Mouse (Mus musculus): Measurements from ENCODE around the gene Kansl3. TPM values are rescaled to one million over a fixed set of nuclear protein-coding genes. Genes with fewer than 3 reads are reported as not detected.

The Kansl3 gene
- polyA plus RNA-seq, 1 experiment from 2014 or later, result 10.1 TPM

DNA sequence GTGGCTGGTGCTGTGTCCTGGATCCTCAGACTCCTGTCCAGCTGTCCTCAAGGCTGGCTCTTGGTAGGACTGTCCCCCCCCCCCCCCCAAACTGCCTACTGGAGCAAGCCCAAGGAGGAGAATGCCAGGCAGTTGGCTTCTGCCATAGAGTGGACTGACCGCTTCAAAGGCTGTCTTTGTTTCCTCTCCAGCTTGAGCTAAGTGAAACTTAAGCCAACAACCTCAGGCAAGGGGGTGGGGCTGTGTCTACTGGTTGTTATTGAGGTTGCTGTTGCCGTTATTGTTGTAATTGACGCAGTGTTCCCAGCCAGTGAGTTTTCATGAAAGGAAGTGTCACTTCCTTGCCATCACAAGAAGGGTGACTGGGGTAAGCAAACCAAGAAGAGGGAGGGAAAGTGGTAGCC lies 59.5 kb downstream of the Kansl3 start:
- Histone ChIP-seq H3K9ac (replicated peaks) (peak overlapping the region; percentile 76; the same call in 1 of the 2 replicates), H3K9me3 (ENCODE audit: low read length) (no peaks in the 10 kb centered on the region), H3K4me1 (ENCODE audit: insufficient read depth) (peaks cover 14% of the 10 kb centered on the region), H3K27me3 (ENCODE audit: insufficient read depth, low read length) (no peaks in the 10 kb centered on the region; the same call in 1 of the 2 replicates), H3K4me3 (ENCODE audit: low read depth, low read length) (peak overlapping the region; percentile 64), H3K4me2 (ENCODE audit: low read depth, low read length) (peak overlapping the region; percentile 81), H3K36me3 (replicated peaks; ENCODE audit: insufficient read depth, low read length) (no peaks in the 10 kb centered on the region; the same call in 1 of the 2 replicates), H3K27ac (ENCODE audit: low read depth) (peak overlapping the region; percentile 89)
- TF ChIP-seq EP300 (IDR thresholded peaks at IDR 0.05; ENCODE audit: low read depth) (no peak), CTCF (IDR thresholded peaks at IDR 0.05; ENCODE audit: low read depth) (no peak)
- WGBS (ENCODE audit: insufficient replicate concordance), result 30% methylated on average over 3 of the region's 3 CpGs
- DNase-seq, result peak; percentile 50
- ATAC-seq, result no peak

DNA sequence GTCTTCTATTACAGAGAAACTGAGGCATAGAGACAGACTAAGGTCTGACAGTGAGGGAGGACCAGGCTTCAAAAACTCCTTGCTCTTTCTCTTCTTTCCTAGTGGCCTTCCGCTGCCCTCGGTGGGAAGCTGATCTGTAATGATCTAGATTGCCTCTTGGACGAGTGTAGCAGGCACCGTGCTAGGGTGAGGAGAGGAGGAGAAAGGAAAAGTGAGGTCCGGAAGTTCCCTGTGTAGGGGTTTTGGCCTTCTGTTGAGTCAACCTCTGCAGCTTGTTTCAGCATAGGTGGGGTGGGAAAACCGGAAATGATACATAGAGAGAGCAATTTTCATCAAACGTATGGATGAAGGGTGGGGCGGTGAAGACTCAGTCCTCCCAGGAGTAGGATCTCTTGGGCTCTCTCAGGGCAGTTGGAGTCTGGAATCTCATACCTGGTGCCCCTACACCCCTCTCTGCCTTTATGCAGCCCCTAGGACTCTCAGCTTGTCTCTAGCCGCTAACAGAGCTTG lies 60.0 kb downstream of the Kansl3 start:
- H3K4me2 ChIP-seq (ENCODE audit: low read depth, low read length), result peak overlapping the region; percentile 81
- 43% methylated on average over 9 of the region's 9 CpGs for WGBS (ENCODE audit: insufficient replicate concordance)
- peak overlapping the region; percentile 76 for H3K9ac ChIP-seq (replicated peaks)
- H3K9me3 ChIP-seq (ENCODE audit: low read length), result no peaks in the 10 kb centered on the region
- peaks cover under 1% of the 10 kb centered on the region; the same call in 1 of the 2 replicates for H3K27me3 ChIP-seq (ENCODE audit: insufficient read depth, low read length)
- no peaks in the 10 kb centered on the region; the same call in 1 of the 2 replicates for H3K36me3 ChIP-seq (replicated peaks; ENCODE audit: insufficient read depth, low read length)
- peaks cover 14% of the 10 kb centered on the region for H3K4me1 ChIP-seq (ENCODE audit: insufficient read depth)
- DNase-seq, result no peak
- H3K27ac ChIP-seq (ENCODE audit: low read depth), result peak overlapping the region; percentile 89
- no peak for ATAC-seq
- TF ChIP-seq EP300 (IDR thresholded peaks at IDR 0.05; ENCODE audit: low read depth), result no peak
- TF ChIP-seq CTCF (IDR thresholded peaks at IDR 0.05; ENCODE audit: low read depth), result no peak
- peak overlapping the region; percentile 64 for H3K4me3 ChIP-seq (ENCODE audit: low read depth, low read length)

DNA sequence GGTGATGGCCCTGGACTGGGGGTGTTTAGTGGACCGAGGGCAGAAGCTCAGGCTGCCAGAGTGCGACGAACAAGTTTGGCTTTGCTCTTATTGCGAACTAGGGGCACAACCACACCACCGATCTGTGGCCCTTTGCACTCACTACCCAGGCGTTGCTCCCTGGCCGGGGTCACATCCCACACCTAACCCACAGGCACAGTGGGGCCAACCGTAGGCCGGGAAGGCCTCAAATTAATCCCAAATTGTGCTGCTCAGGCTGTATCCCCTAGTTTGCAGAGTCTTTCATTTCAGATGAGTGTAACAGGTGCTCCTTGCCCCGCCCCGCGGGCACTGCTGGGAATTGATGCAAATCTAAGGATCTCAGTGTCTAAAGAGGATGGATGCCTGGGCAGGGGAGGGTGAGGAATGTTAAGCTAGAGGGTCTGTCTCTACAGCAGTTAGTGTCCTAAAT lies 60.5 kb downstream of the Kansl3 start:
- Histone ChIP-seq H3K27me3 (ENCODE audit: insufficient read depth, low read length) (peaks cover 5% of the 10 kb centered on the region; the same call in 1 of the 2 replicates), H3K9me3 (ENCODE audit: low read length) (no peaks in the 10 kb centered on the region), H3K27ac (ENCODE audit: low read depth) (peak overlapping the region; percentile 89), H3K9ac (replicated peaks) (peak overlapping the region; percentile 76), H3K4me2 (ENCODE audit: low read depth, low read length) (peak overlapping the region; percentile 81), H3K4me3 (ENCODE audit: low read depth, low read length) (peak overlapping the region; percentile 64), H3K4me1 (ENCODE audit: insufficient read depth) (peaks cover 14% of the 10 kb centered on the region), H3K36me3 (replicated peaks; ENCODE audit: insufficient read depth, low read length) (no peaks in the 10 kb centered on the region)
- WGBS (ENCODE audit: insufficient replicate concordance), result 10% methylated on average over 12 of the region's 12 CpGs
- DNase-seq (peak; percentile 49), ATAC-seq (no peak)
- TF ChIP-seq CTCF (IDR thresholded peaks at IDR 0.05; ENCODE audit: low read depth) (no peak), EP300 (IDR thresholded peaks at IDR 0.05; ENCODE audit: low read depth) (no peak)

DNA sequence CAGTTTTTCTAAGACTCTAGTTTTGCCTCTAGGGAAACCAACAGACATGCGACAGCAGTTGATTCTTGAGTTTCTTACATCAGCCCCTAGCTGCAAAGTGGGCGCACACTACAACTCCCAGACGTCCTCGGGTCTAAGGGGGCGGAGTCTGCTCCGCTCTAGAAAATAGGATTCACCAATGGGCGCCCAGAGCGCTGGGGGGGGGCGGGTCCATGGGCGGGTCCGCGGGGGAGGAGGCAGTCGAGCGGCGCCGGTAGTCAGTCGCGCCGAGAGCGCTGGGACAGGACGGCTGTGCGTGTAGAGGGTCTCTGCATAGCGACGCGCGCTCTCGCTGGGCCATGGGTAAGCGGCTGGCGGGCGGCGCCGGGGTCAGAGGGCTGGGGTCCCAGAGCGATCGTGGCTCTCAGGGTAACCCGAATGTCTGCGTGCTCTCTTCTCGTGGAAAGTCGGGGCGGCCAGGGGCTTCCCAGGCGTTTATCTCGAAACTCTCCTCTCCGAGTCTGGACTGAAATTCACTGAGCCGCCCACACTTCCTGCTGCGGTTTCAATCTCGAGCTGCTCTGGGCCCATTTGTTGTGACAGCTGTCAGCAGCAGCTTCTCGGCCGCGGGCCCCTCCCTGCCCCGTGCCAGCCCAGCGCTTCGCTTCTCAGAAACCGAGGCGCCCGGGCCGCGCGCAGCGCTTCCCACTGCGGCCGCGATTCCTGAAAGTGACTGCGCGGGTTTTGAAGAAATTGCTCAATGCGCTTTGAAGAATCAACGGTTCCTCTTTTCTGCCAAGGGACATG lies 61.3 kb downstream of the Kansl3 start, which contains the start of gene Arid5a:
Arid5a (plus strand) TSS at position 239 of the 786 bp plus-strand sequence.
- peak within 1 kb of the TSS; percentile 64 for H3K4me3 ChIP-seq (ENCODE audit: low read depth, low read length)
- TF ChIP-seq CTCF (IDR thresholded peaks at IDR 0.05; ENCODE audit: low read depth) (no peak), EP300 (IDR thresholded peaks at IDR 0.05; ENCODE audit: low read depth) (peak; percentile 51; the same call in 1 of the 2 replicates)
- H3K4me2 ChIP-seq (ENCODE audit: low read depth, low read length), result peak within 1 kb of the TSS; percentile 81
- WGBS (ENCODE audit: insufficient replicate concordance), result under 1% methylated on average over 64 of the region's 65 CpGs
- H3K9me3 ChIP-seq (ENCODE audit: low read length), result no peaks in the 10 kb centered on the region
- peak; percentile 93 for DNase-seq
- H3K27me3 ChIP-seq (ENCODE audit: insufficient read depth, low read length), result peaks cover 11% of the 10 kb centered on the region
- H3K4me1 ChIP-seq (ENCODE audit: insufficient read depth), result peaks cover 21% of the 10 kb centered on the region
- no peaks in the 10 kb centered on the region for H3K36me3 ChIP-seq (replicated peaks; ENCODE audit: insufficient read depth, low read length)
- H3K9ac ChIP-seq (replicated peaks), result peak within 1 kb of the TSS; percentile 76
- peak within 1 kb of the TSS; percentile 89 for H3K27ac ChIP-seq (ENCODE audit: low read depth)
- ATAC-seq, result peak; percentile 88

DNA sequence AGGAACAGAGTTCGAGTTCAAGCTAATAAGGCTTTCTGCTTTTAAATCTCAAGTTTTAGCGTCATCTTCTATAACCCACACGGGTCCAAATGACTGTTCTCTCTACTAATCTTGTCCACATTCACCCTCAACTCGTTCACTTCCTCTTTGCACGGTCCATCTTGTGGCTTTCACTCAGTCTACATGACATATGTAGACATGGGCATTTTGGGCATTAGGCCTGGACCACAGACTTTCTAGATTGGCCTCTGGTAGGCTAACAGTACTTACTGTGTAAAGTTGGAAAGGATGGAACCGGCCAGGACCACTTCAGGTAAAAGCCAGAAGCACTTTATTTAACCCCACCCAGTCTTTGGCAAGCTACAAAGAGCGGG lies 61.9 kb downstream of the Kansl3 start:
- no peaks in the 10 kb centered on the region for H3K36me3 ChIP-seq (replicated peaks; ENCODE audit: insufficient read depth, low read length)
- TF ChIP-seq EP300 (IDR thresholded peaks at IDR 0.05; ENCODE audit: low read depth) (no peak), CTCF (IDR thresholded peaks at IDR 0.05; ENCODE audit: low read depth) (no peak)
- H3K4me3 ChIP-seq (ENCODE audit: low read depth, low read length), result no peak overlapping the region
- no peak for ATAC-seq
- H3K4me1 ChIP-seq (ENCODE audit: insufficient read depth), result peaks cover 21% of the 10 kb centered on the region
- DNase-seq, result no peak
- peaks cover 16% of the 10 kb centered on the region for H3K27me3 ChIP-seq (ENCODE audit: insufficient read depth, low read length)
- WGBS (ENCODE audit: insufficient replicate concordance), result 37% methylated on average over 7 of the region's 7 CpGs
- H3K27ac ChIP-seq (ENCODE audit: low read depth), result peak overlapping the region; percentile 44; the same call in 1 of the 2 replicates
- no peaks in the 10 kb centered on the region for H3K9me3 ChIP-seq (ENCODE audit: low read length)
- H3K4me2 ChIP-seq (ENCODE audit: low read depth, low read length), result peak overlapping the region; percentile 81
- H3K9ac ChIP-seq (replicated peaks), result no peak overlapping the region

DNA sequence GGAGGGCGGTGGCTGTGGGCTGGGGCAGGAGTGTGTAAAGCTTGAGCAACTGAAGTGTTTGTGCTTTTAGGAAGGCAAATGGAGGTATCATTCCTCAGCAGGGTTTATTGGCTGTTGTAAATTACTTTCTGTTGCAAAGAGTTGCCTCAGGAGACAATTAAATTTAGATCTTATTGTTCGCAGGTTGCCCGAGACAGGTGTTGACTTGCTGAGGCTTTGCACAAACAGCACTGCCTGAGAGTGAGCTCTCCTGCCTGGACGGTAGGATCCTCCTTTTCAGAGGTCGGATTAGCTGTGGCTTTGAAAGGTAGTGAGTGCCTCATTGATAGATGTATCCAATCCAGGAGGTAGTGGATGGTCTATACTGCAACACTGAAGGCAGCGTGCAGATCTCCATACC lies 62.9 kb downstream of the Kansl3 start:
- H3K36me3 ChIP-seq (replicated peaks; ENCODE audit: insufficient read depth, low read length), result no peaks in the 10 kb centered on the region
- 75% methylated on average over 6 of the region's 6 CpGs for WGBS (ENCODE audit: insufficient replicate concordance)
- no peak for TF ChIP-seq CTCF (IDR thresholded peaks at IDR 0.05; ENCODE audit: low read depth)
- no peak for TF ChIP-seq EP300 (IDR thresholded peaks at IDR 0.05; ENCODE audit: low read depth)
- H3K4me1 ChIP-seq (ENCODE audit: insufficient read depth), result peaks cover 21% of the 10 kb centered on the region
- no peak for DNase-seq
- peaks cover 17% of the 10 kb centered on the region for H3K27me3 ChIP-seq (ENCODE audit: insufficient read depth, low read length)
- H3K9ac ChIP-seq (replicated peaks), result no peak overlapping the region
- H3K9me3 ChIP-seq (ENCODE audit: low read length), result no peaks in the 10 kb centered on the region
- ATAC-seq, result no peak
- H3K4me2 ChIP-seq (ENCODE audit: low read depth, low read length), result no peak overlapping the region
- H3K4me3 ChIP-seq (ENCODE audit: low read depth, low read length), result no peak overlapping the region
- no peak overlapping the region for H3K27ac ChIP-seq (ENCODE audit: low read depth)
